Mouse (Mus musculus): ENCODE results near the gene Casr. TPM values are rescaled to one million over a fixed set of nuclear protein-coding genes. Genes with fewer than 3 reads are reported as not detected.

Gene Casr
- total RNA-seq, 2 experiments from 2014 or later, result 9.4 to 13.6 TPM

DNA sequence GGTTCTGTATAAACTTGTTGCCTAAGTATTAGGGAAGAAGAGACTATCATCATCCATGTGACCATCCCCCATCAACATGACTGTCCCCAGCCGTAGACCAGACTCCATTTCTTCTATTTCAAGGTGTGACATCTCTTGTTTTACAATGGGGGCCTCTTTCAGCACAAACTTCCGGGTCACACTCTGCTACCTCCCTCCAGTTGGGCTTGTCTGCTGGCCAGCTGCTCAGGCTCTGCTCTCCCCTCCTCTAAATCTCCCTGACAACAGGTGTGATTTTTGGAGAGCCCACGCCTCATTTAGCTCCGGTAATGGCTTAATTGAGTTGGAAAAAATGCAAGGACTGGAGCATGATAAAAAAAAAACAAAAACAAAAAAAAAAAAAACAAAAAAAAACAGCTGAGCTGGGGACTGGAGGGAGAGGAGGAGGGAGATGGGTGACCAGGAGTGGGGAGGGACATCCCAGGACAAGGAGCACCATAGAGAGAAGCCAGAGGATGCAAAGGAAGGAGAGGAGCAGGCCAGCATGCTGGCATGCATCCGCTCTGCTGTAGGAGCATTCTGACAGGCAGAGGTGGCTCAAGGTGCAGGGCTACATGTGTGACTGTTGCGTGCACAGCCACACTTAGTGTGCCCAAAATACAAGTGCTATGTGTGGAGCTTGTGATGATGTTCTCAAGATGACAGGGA is 35.2 kb downstream of the Casr start:
- no peak for DNase-seq (ENCODE audit: low spot score in 2 of 2)

DNA sequence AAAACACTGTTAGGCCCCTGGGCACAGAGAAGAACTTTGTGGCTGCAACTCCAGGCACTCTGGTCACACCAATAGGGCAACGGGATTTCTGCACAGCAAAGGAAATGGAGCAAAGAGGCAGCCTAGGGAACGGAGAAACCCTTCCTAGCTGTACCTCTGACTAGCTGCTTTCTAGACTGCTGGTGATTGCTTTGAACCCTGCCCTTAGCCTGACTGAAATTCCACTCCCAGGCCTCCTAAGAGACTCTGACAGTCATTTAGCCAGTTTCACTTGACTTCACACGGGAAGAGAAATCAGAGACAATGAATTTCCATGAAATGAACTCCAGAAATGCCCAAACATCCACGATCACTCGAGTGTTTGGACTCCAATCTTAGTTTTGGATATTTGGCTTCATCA is 38.8 kb downstream of the Casr start:
- DNase-seq (ENCODE audit: low spot score in 2 of 2), result no peak

DNA sequence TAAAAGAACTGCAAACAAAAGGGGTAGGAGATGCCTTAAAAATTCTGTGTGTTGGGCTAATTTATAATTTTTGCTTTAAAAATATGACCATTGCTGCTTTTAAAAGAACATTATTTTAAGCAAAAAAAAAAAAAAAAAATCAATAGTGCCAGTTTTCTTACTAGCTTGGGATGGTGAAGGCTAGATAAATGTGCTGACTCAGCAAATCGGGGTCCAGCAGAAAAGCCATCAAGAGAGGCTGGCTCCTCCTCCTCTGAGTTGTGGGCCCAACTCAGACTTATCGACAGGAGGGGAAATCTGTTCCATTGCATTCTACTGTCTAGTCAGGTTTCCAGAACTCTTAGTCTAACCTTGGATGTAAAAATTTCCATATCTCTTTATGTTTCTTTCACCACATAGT is 45.6 kb downstream of the Casr start:
- no peak for DNase-seq (ENCODE audit: low spot score in 2 of 2)

DNA sequence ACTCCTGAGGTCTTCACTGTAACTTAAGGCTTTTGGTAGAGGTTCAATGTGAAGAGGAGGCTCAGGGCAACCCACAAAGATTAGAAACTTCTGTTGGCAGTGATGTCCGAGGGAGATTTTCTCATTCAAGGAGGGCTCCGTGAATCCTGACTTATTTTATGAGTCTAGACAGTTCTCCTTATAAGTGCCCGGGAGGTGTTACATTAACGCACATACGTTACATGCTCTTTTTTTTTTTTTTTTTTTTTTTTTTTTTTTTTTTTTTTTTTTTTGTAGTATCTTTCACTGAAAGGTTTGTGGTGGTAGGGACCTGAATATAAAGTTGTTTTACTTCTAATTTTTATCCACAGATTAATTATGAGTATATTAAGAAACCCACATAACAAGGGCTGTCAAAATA is 54.6 kb downstream of the Casr start:
- DNase-seq (ENCODE audit: low spot score in 2 of 2), result no peak

GRCm38 (mm10) chr16:36506827-36507226 is 55.1 kb downstream of the Casr start:
- DNase-seq (ENCODE audit: low spot score in 2 of 2), result no peak

GRCm38 (mm10) chr16:36505913-36506312 is 56.0 kb downstream of the Casr start:
- no peak for DNase-seq (ENCODE audit: low spot score in 2 of 2)

DNA sequence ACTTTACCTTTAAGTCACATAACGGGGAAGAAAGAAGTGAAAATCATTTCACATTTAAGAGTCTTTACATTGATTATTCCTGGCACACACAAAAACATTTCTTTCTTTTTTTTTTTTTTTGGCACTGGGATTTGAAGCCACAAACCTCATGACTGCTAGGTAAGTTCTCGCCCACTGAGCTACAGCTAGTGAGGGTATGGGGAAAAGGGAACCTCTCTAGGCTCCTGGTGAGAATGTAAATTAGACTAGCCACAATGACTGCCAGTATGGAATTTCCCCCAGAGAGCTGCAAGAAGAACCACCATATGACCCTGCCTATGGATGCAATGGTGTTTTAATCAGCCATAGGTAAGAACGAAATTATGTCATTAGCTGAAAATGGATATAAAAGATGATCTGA is 56.8 kb downstream of the Casr start:
- DNase-seq (ENCODE audit: low spot score in 2 of 2), result no peak

DNA sequence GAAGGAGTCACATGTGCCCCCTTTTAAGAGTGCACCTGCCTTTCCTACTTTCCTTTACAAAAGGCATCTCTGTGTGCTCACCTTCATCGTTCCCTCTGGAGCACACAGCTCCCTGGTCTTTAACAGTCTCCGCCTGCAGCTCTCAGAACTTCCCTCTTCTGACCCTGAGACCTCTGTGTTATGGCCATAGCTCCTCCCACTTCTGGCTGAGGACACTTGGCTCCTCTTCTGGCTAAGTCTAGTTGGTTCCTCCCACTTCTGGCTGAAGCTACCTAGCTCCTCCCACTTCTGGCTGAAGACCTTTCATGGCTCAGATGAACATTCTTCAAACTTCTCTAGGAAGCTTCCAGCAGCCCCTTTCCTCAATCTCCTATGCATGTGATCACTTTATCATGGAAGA is 59.7 kb downstream of the Casr start:
- no peak for DNase-seq (ENCODE audit: low spot score in 2 of 2)

GRCm38 (mm10) chr16:36492420-36492819 is 69.5 kb downstream of the Casr start:
- DNase-seq (ENCODE audit: low spot score in 2 of 2), result no peak

DNA sequence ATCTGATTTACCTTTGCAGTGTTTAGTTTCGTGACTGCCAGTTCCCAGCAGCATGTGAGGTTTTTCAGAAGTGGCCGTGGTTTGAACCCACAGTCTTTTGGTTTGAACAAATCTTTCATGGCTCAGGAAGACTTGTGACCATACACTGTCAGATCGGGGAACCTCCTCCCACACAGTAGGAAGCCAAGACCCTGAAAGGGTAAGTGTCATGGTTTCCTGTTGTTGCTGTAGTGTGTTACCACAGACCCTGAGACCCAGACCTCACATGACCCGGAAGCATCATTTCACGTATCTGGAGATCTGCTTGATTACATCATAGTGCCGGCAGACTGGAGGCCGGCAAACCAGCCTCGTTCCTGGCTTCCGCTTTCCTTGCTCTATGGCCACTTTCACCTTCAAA is 85.1 kb downstream of the Casr start:
- DNase-seq (ENCODE audit: low spot score in 2 of 2), result no peak

DNA sequence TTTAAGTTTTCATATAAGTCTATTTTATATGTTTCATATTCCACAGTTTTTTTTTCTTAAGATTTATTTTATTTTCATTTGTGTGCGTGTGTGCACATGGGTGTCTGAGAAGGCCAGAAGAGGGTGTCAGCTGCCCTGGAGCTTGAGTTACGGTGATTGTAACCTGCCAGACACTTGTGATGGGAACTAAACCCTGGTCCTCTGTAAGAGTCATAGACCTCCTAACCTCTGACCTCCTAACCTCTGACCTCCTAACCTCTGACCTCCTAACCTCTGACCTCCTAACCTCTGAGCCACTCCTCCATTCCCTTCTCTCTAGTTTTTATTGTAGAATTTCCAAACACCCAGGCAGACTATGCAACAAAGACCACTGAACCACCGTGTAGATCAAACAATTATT is 86.4 kb downstream of the Casr start:
- DNase-seq (ENCODE audit: low spot score in 2 of 2), result no peak

DNA sequence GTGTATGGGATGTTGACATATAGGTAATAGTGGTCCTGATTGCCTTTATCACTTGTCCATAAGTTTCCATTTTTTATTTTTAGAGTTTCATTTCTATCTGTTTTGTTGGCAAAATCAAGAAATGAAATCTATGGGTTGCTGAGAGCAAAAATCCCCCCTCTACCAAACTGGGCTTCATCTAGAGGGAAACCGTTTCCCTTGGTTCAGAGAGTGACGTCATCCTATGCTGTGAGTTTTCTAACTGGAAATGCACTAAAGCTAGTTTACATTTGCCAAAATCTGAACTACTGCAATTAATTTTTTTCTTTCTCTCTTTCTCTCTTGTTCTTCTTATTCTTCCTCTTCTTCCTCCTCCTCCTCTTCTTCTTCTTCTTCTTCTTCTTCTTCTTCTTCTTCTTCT is 87.1 kb downstream of the Casr start:
- no peak for DNase-seq (ENCODE audit: low spot score in 2 of 2)

DNA sequence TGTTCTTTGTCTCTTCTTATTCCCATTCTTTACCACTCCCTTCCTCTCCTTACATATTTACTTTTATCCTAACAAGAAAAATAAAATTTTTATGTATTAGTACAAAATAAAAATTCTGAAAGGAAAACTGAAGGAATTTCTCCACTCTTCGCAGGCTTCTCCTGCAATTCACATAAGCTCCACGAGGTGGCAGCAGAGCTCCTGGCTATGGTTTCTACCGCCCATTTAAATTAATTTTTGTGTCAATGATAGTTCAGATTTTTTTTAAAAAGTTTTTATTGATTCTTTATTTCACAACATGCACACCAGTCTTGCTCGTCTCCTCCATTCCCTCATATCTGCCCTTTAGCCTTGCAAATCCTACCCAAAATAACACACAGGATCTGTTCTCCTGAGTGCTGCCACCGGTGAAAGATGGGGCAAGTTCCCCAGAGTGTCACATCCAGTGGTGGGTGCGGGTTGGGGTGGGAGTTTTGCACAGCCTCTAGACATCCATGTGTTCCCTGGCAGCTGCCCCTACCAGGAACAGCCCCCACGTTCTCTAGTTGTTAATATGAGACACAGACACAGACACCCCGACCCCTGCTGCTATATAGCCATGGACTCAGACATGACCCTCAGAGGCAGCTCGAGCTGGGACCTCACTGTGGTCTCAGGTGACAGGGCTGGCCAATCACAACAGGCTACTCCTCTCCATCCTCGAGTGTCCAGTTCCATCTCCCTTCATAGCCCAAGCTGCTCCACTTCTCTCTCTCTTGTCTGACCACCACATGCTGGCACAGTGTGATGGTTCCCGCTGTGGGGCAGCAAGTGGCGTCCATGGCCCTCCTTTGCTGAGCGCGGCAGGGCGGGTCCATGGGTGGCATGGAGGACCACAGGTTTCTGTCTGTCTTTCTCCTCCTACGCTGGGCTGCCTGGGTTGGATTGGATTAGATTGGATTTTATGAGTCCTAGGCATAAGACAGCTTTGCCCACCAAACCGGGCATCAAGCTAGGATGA is 88.4 kb downstream of the Casr start:
- peak; percentile 26 to 30 for DNase-seq (ENCODE audit: low spot score in 2 of 2)

DNA sequence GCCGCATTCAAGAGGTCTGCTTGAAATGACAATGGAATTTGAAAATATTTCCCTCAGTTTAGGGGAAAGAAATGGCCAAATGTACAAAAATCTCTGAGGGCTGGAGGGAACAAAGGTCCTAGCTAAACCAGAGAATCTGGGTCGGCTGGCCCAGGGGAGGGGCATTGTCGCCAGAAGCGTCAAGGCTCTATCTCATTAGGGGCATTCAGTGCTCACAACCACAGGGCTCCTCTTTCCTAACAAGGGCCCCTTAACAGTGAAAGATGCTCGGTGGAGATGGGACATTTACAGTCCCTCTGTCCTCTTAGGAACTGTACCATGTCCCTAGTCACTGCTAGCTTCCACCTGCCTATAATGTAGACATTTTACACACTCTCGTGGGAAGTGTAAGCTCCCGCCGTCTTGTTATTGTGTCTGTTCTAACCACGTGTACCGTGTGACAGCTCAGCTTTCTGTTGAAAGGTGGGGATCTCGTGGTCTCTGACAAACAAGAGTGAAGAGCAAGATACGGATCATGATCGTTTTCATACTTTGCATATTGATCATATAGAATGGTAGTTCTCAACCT is 90.8 kb downstream of the Casr start:
- DNase-seq (ENCODE audit: low spot score in 2 of 2), result no peak

DNA sequence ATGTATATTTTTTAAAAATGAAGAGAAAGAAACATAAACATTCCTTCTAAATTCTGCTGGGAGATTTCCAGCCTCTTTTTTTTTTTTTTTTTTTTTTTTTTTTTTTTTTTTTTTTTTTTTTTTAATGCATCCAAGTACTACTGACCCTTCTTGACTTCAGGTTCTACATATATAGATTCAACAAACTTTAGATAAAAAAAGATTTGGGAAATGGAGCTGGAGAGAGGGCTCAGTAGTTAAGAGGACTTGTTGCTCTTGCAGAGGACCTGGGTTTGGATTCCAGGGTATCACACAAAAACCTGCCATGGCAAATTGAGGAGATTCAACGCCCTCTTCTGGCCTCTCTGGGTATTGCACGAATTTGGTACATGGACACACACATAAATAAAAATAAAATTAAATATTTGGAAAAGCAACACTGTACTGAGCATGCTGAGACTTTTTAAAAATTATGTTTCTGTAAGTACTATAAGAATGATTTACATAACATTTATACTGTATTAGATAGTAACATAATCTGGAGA is 91.9 kb downstream of the Casr start:
- no peak for DNase-seq (ENCODE audit: low spot score in 2 of 2)

- no peak for DNase-seq (ENCODE audit: low spot score in 2 of 2)
Observed at GRCm38 (mm10) chr16:36469367-36469766, 92.6 kb downstream of the Casr start.

DNA sequence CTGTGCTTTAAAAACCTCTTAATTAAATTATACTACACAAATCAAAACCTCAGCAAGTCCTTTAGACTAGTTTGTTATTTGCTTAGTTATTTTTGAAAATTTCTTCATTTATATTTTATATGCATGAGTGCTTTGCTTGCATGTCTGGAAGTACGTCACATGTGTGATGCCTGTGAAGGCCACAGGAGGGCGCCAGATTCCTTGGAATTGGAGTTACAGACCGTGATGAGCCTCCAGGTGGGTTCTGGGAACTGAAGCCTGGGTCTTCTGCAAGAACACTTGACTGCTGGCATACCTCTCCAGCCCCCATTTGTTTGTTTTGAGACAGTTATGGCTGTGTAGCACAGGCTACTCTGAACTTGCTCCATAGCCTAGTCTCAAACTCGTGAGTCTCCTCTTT is 93.1 kb downstream of the Casr start:
- no peak for DNase-seq (ENCODE audit: low spot score in 2 of 2)

DNA sequence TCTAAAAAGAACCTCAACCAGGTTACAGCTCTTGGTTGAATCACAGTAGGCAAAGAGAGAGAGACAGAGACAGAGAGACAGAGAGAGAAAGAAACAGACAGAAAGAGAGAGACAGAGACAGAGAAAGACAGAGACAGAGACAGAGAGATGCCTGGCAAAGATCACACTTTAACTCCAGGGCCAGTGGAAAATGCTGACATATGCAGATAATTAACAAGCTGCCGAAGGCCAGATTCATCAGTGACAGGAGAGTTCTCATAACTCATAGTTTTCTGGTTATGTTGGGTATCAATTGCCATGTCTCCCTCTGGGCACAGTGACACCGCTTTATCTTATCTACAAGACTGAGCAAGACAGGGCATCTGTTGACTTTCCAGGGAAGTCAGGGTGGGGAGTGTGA is 94.0 kb downstream of the Casr start:
- DNase-seq (ENCODE audit: low spot score in 2 of 2), result no peak

- no peak for DNase-seq (ENCODE audit: low spot score in 2 of 2)
Observed at GRCm38 (mm10) chr16:36465436-36465835, 96.5 kb downstream of the Casr start.

DNA sequence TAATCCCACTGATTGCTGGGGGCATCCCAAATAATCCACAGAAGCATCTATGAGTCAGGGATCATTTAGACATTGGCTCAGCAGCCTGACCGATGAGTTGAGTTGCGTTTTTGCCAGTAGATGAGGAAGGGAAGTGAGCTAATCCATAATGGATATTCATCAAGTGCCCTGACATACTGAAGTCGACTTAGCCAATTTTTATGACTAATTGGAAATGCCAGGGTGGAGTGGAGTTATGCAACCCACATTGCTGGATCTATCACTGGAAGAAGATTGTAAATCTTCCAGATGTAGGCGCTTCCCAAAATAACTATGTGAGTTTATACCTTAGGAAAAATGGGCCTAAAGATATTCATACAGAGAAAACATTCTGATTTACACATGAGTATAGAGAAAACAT is 97.9 kb downstream of the Casr start:
- DNase-seq (ENCODE audit: low spot score in 2 of 2), result no peak

DNA sequence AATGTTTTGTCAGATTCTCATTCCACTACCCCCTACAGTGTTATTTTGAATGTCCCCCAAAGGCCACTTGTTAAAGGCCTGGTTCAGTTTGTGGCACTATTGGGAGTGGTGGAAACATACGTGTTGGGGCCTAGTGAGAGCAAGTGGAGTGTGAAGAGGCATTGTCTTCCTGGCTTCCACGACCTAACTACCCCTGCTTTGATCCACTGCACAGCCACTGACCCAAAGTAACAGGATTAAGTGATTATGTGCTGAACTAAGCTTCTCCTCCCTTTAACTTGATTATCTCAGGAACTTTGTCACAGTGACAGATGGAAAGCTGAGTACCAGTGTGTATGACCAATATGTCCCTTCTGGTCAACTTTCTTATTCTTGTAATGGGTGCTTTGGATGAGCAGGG is 101.5 kb downstream of the Casr start:
- no peak for DNase-seq (ENCODE audit: low spot score in 2 of 2)

DNA sequence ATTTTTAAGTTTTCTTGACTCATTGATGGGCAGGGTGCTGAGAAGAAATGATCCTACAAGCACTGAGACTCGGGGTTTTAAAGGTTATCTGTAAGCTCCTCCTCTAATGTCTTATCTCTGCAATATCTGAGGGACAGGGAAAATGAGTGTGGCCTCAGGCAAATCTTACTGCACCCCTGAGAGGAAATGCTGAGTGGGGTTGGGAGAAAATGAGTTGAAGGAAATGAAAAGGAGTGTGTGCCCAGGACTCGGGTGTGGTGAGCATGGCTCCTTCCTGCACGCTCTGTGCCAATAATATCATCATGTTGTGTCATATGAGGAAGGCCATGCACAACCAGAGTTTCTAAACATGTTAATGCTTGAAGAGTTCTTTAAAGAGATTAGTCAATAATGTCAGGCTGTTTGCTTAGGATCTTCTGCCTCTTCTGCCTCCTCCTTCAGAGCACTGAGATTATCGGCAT is 106.6 kb downstream of the Casr start, which contains the start of gene Stfa3:
Gene Stfa3, minus strand, starts transcription at position 51 of the 461 bp plus-strand sequence.
- no peak for DNase-seq (ENCODE audit: low spot score in 2 of 2)
